In genomic region chr11:8701400-8701799, GRCm38 (mm10) we compare ENCODE assay signal across 14 mouse cellular contexts. TPM values are rescaled to one million over a fixed set of nuclear protein-coding genes. Genes with fewer than 3 reads are reported as not detected.
DNase-seq lines count a peak whose midpoint lies in the region; ATAC-seq and TF ChIP-seq lines count a peak whose summit lies in the region.
"Had no signal": no experiment of that assay in that cellular context is flagged by ENCODE, and none has a peak within 500 bp of the region (broad histone marks: within the 10 kb centered on the region; RNA-seq: fewer than 3 reads in every experiment).

No protein-coding gene starts in this region.

- H3K4me3 ChIP-seq in heart, embryonic 10.5 days, result no peak overlapping the region
- H3K4me3 ChIP-seq in kidney, postnatal 0 days (replicated peaks; ENCODE audit: low read depth, low read length), result no peak overlapping the region
- H3K4me3 ChIP-seq in spleen, adult 2 months (ENCODE audit: extremely low read depth, insufficient read depth, insufficient read length), result no peak overlapping the region
- H3K4me3 ChIP-seq in stomach, embryonic 15.5 days (replicated peaks), result no peak overlapping the region
- no peak overlapping the region for H3K4me3 ChIP-seq in neural tube, embryonic 15.5 days (replicated peaks)
- H3K4me3 ChIP-seq: gastrocnemius, adult 2 months; limb, embryonic 15.5 days; megakaryocyte, embryonic 14.5 days had no signal

- TF ChIP-seq POLR2A in spleen, adult 2 months (IDR thresholded peaks at IDR 0.05; ENCODE audit: low read depth, low read length), result no peak

- H3K27me3 ChIP-seq in heart, embryonic 10.5 days (ENCODE audit: insufficient read depth, poor library complexity, severe bottlenecking), result peaks cover 5% of the 10 kb centered on the region; the same call in 1 of the 2 replicates
- H3K27me3 ChIP-seq in kidney, postnatal 0 days (ENCODE audit: insufficient read depth, low read length), result no peaks in the 10 kb centered on the region
- no peaks in the 10 kb centered on the region for H3K27me3 ChIP-seq in spleen, adult 2 months (ENCODE audit: control insufficient read depth, insufficient read depth, low read length)
- H3K27me3 ChIP-seq in stomach, embryonic 15.5 days (replicated peaks), result no peaks in the 10 kb centered on the region
- H3K27me3 ChIP-seq in neural tube, embryonic 15.5 days (replicated peaks), result no peaks in the 10 kb centered on the region
- H3K27me3 ChIP-seq: limb, embryonic 15.5 days; Patski had no signal

- no peaks in the 10 kb centered on the region for H3K36me3 ChIP-seq in heart, embryonic 10.5 days
- no peaks in the 10 kb centered on the region for H3K36me3 ChIP-seq in kidney, postnatal 0 days (ENCODE audit: insufficient read depth, low read length)
- H3K36me3 ChIP-seq in spleen, adult 2 months (ENCODE audit: control insufficient read depth, insufficient read depth, low read length), result no peaks in the 10 kb centered on the region
- no peaks in the 10 kb centered on the region for H3K36me3 ChIP-seq in stomach, embryonic 15.5 days
- H3K36me3 ChIP-seq in neural tube, embryonic 15.5 days, result no peaks in the 10 kb centered on the region
- H3K36me3 ChIP-seq: limb, embryonic 15.5 days had no signal

- TF ChIP-seq CTCF in kidney, postnatal 0 days (IDR thresholded peaks at IDR 0.05; ENCODE audit: low read depth), result no peak
- TF ChIP-seq CTCF in spleen, adult 2 months (IDR thresholded peaks at IDR 0.05; ENCODE audit: extremely low read depth, insufficient read depth, insufficient read length, insufficient replicate concordance), result no peak

- H3K9ac ChIP-seq in kidney, postnatal 0 days (ENCODE audit: low read depth, low read length), result no peak overlapping the region
- H3K9ac ChIP-seq in stomach, embryonic 15.5 days, result no peak overlapping the region
- no peak overlapping the region for H3K9ac ChIP-seq in neural tube, embryonic 15.5 days (replicated peaks)
- H3K9ac ChIP-seq: limb, embryonic 15.5 days had no signal

- DNase-seq in heart, embryonic 10.5 days (ENCODE audit: low spot score), result no peak
- DNase-seq in heart, adult 8-10 months (ENCODE audit: low spot score), result no peak
- peak; percentile 40 for DNase-seq in kidney, postnatal 0 days (ENCODE audit: low spot score)
- no peak for DNase-seq in kidney, adult 11 months
- peak in 1 of 2 experiments; percentile 23 for DNase-seq in spleen, adult 2 months (ENCODE audit: low read depth in 1 of 2, low spot score in 2 of 2)
- DNase-seq in spleen, postnatal 10 days (ENCODE audit: low spot score in 2 of 2), result no peak
- DNase-seq: cerebellum, adult 2 months; gastrocnemius, adult 2 months had no signal

- ATAC-seq in kidney, postnatal 0 days (replicated peaks; ENCODE audit: low FRiP score, low read depth), result no peak
- no peak for ATAC-seq in stomach, embryonic 15.5 days (ENCODE audit: insufficient read depth, low FRiP score, low read depth)
- ATAC-seq in neural tube, embryonic 15.5 days (ENCODE audit: low FRiP score), result no peak
- ATAC-seq: forebrain, embryonic 14.5 days had no signal

- H3K4me2 ChIP-seq in kidney, postnatal 0 days (ENCODE audit: low read length), result no peak overlapping the region
- H3K4me2 ChIP-seq in stomach, embryonic 15.5 days, result no peak overlapping the region
- no peak overlapping the region for H3K4me2 ChIP-seq in neural tube, embryonic 15.5 days
- H3K4me2 ChIP-seq: limb, embryonic 15.5 days had no signal

- H3K4me1 ChIP-seq in heart, embryonic 10.5 days, result peaks cover 24% of the 10 kb centered on the region
- H3K4me1 ChIP-seq in kidney, postnatal 0 days (replicated peaks; ENCODE audit: insufficient read depth, low read length), result peaks cover 13% of the 10 kb centered on the region
- peaks cover 20% of the 10 kb centered on the region; the same call in 1 of the 2 replicates for H3K4me1 ChIP-seq in spleen, adult 2 months (ENCODE audit: control insufficient read depth, insufficient read depth, insufficient read length)
- peaks cover 6% of the 10 kb centered on the region for H3K4me1 ChIP-seq in stomach, embryonic 15.5 days
- no peaks in the 10 kb centered on the region for H3K4me1 ChIP-seq in neural tube, embryonic 15.5 days
- H3K4me1 ChIP-seq: megakaryocyte, embryonic 14.5 days had no signal

- H3K9me3 ChIP-seq in heart, embryonic 10.5 days, result no peaks in the 10 kb centered on the region
- no peaks in the 10 kb centered on the region for H3K9me3 ChIP-seq in kidney, postnatal 0 days (replicated peaks; ENCODE audit: low read length)
- no peaks in the 10 kb centered on the region for H3K9me3 ChIP-seq in stomach, embryonic 15.5 days
- H3K9me3 ChIP-seq in neural tube, embryonic 15.5 days (replicated peaks), result no peaks in the 10 kb centered on the region
- H3K9me3 ChIP-seq: limb, embryonic 15.5 days had no signal

- WGBS in heart, embryonic 10.5 days, result 34% methylated on average over 3 of the region's 3 CpGs
- 30% methylated on average over 3 of the region's 3 CpGs for WGBS in kidney, postnatal 0 days
- WGBS in spleen, adult 2 months, result 7% methylated on average over 3 of the region's 3 CpGs
- WGBS in stomach, embryonic 15.5 days, result 37% methylated on average over 3 of the region's 3 CpGs
- 84% methylated on average over 3 of the region's 3 CpGs for WGBS in neural tube, embryonic 15.5 days

- H3K27ac ChIP-seq in heart, embryonic 10.5 days, result peak overlapping the region; percentile 59
- H3K27ac ChIP-seq in kidney, postnatal 0 days, result peak overlapping the region; percentile 42
- H3K27ac ChIP-seq in spleen, adult 2 months (ENCODE audit: insufficient read depth, low read length), result peak overlapping the region; percentile 56; the same call in 1 of the 2 replicates
- peak overlapping the region; percentile 41; the same call in 1 of the 2 replicates for H3K27ac ChIP-seq in stomach, embryonic 15.5 days
- H3K27ac ChIP-seq in neural tube, embryonic 15.5 days (replicated peaks), result no peak overlapping the region
- H3K27ac ChIP-seq: gastrocnemius, adult 2 months; limb, embryonic 15.5 days had no signal

RNA-seq across cellular contexts. Expression of gene Tns3, which starts 37.1 kb away (rescaled TPM):
- polyA plus RNA-seq in heart, embryonic 10.5 days (2016; fragmentation: Nextera tagmentation; extraction: Ambion mirVana), result 12.7 and 17.0 TPM in 2 replicates
- 10 to 100 TPM; 22.9 to 25.7 (median 23.7) TPM for total RNA-seq in heart, adult 8-10 months (2022)
- polyA plus RNA-seq in kidney, postnatal 0 days (2015; fragmentation: Nextera tagmentation; extraction: Ambion mirVana), result 17.6 and 18.2 TPM in 2 replicates
- 39.4 and 39.7 TPM in 2 replicates for polyA plus RNA-seq in spleen, adult 2 months (2012; rRNA removed)
- polyA plus RNA-seq in stomach, embryonic 15.5 days (2015; fragmentation: Nextera tagmentation; extraction: Ambion mirVana), result 26.9 and 28.9 TPM in 2 replicates
- polyA plus RNA-seq in neural tube, embryonic 15.5 days (2015; fragmentation: Nextera tagmentation; extraction: Ambion mirVana), result 7.6 and 11.1 TPM in 2 replicates
